Comparison of ENCODE assay signal across 11 mouse cellular contexts in genomic region chr2:166249338-166249950, GRCm38 (mm10).
DNase-seq lines count a peak whose midpoint lies in the region; ATAC-seq and TF ChIP-seq lines count a peak whose summit lies in the region.
"Had no signal": no experiment of that assay in that cellular context is flagged by ENCODE, and none has a peak within 500 bp of the region (broad histone marks: within the 10 kb centered on the region; RNA-seq: fewer than 3 reads in every experiment).

No protein-coding gene starts in this region.

- no peak overlapping the region for H3K4me2 ChIP-seq in midbrain, embryonic 13.5 days (replicated peaks)
- H3K4me2 ChIP-seq in midbrain, postnatal 0 days (ENCODE audit: low read depth, low read length, poor library complexity, severe bottlenecking), result no peak overlapping the region
- H3K4me2 ChIP-seq: liver, embryonic 13.5 days had no signal

- H3K9me3 ChIP-seq in midbrain, embryonic 13.5 days, result no peaks in the 10 kb centered on the region
- H3K9me3 ChIP-seq in midbrain, postnatal 0 days (ENCODE audit: low read length), result no peaks in the 10 kb centered on the region
- H3K9me3 ChIP-seq in limb, embryonic 10.5 days (replicated peaks), result no peaks in the 10 kb centered on the region
- H3K9me3 ChIP-seq: liver, embryonic 13.5 days had no signal

- H3K27me3 ChIP-seq in midbrain, embryonic 13.5 days, result 0 out of 2 replicates have a peak, but pooled peaks cover 3% of the 10 kb centered on the region
- H3K27me3 ChIP-seq in midbrain, postnatal 0 days (ENCODE audit: insufficient read depth, low read length), result no peaks in the 10 kb centered on the region
- H3K27me3 ChIP-seq in limb, embryonic 10.5 days (ENCODE audit: low read depth, poor library complexity, severe bottlenecking), result no peaks in the 10 kb centered on the region
- H3K27me3 ChIP-seq: liver, embryonic 13.5 days had no signal

- no peak overlapping the region for H3K9ac ChIP-seq in midbrain, embryonic 13.5 days (replicated peaks)
- no peak overlapping the region for H3K9ac ChIP-seq in midbrain, postnatal 0 days (replicated peaks; ENCODE audit: low read length, poor library complexity, severe bottlenecking)
- H3K9ac ChIP-seq: liver, embryonic 13.5 days had no signal

- TF ChIP-seq CTCF in midbrain, postnatal 0 days (IDR thresholded peaks at IDR 0.05), result no peak

- no peaks in the 10 kb centered on the region for H3K36me3 ChIP-seq in midbrain, embryonic 13.5 days
- H3K36me3 ChIP-seq in midbrain, postnatal 0 days (ENCODE audit: insufficient read depth, low read length), result no peaks in the 10 kb centered on the region
- no peaks in the 10 kb centered on the region for H3K36me3 ChIP-seq in limb, embryonic 10.5 days
- H3K36me3 ChIP-seq: liver, embryonic 13.5 days had no signal

- DNase-seq in embryo, embryonic 10.5 days (ENCODE audit: low spot score), result peak; percentile 56
- no peak for DNase-seq in embryo, embryonic 9.5 days (ENCODE audit: extremely low spot score)
- DNase-seq in midbrain, postnatal 0 days (ENCODE audit: low spot score), result no peak
- DNase-seq in limb, embryonic 10.5 days (ENCODE audit: low spot score), result no peak
- DNase-seq in adrenal gland, adult 18-20 months (ENCODE audit: low spot score in 2 of 2), result no peak
- DNase-seq in cerebellum, postnatal 4 days (ENCODE audit: low spot score in 2 of 2), result no peak
- DNase-seq in ovary, adult 18-20 months (ENCODE audit: low spot score), result no peak
- DNase-seq: liver, embryonic 13.5 days; lung, postnatal 4 days had no signal

- 49% methylated on average over 7 of the region's 7 CpGs for WGBS in midbrain, embryonic 13.5 days
- 30% methylated on average over 7 of the region's 7 CpGs for WGBS in midbrain, postnatal 0 days
- WGBS in limb, embryonic 10.5 days, result 35% methylated on average over 7 of the region's 7 CpGs

- ATAC-seq in midbrain, embryonic 13.5 days, result no peak
- no peak for ATAC-seq in midbrain, postnatal 0 days (ENCODE audit: low FRiP score)
- ATAC-seq: activated CD4-positive, CD25-positive, alpha-beta regulatory T cell, adult 4 months had no signal

- peaks cover 13% of the 10 kb centered on the region for H3K4me1 ChIP-seq in midbrain, embryonic 13.5 days (replicated peaks)
- peaks cover 4% of the 10 kb centered on the region; the same call in 1 of the 2 replicates for H3K4me1 ChIP-seq in midbrain, postnatal 0 days (ENCODE audit: insufficient read depth, low read length)
- H3K4me1 ChIP-seq in limb, embryonic 10.5 days, result peaks cover 65% of the 10 kb centered on the region
- H3K4me1 ChIP-seq: liver, embryonic 13.5 days had no signal

- H3K27ac ChIP-seq in midbrain, embryonic 13.5 days, result peak overlapping the region; percentile 11; the same call in 1 of the 2 replicates
- no peak overlapping the region for H3K27ac ChIP-seq in midbrain, postnatal 0 days (ENCODE audit: low read depth, low read length)
- H3K27ac ChIP-seq in limb, embryonic 10.5 days, result peak overlapping the region; percentile 70
- H3K27ac ChIP-seq: liver, embryonic 13.5 days had no signal

- H3K4me3 ChIP-seq in midbrain, embryonic 13.5 days (replicated peaks), result no peak overlapping the region
- H3K4me3 ChIP-seq in midbrain, postnatal 0 days (ENCODE audit: low read depth, low read length), result no peak overlapping the region
- no peak overlapping the region for H3K4me3 ChIP-seq in limb, embryonic 10.5 days
- H3K4me3 ChIP-seq: liver, embryonic 13.5 days had no signal
